Mouse (Mus musculus) CH12.LX (cell line): Measurements from ENCODE around the gene Sfrp4. TPM values are rescaled to one million over a fixed set of nuclear protein-coding genes. Genes with fewer than 3 reads are reported as not detected.

Source experiments
- DNase-seq: peaks from one replicate; pipeline ENCODE4 v3.0.0-alpha.2; 2013; ENCODE audit errors: extremely low read depth
- H3K27ac ChIP-seq: 2 replicates; pipeline ENCODE4 v1.5.1; 2012; ENCODE audit warnings: low read depth, mild to moderate bottlenecking, control low read depth, moderate library complexity; ENCODE audit not compliant: insufficient read depth
- H3K27me3 ChIP-seq: replicated peaks from 2 replicates; pipeline ENCODE3; 2012; ENCODE audit warnings: inconsistent platforms
- H3K36me3 ChIP-seq, 2 experiments: replicated peaks in 1 of 2; 2 replicates each; pipeline versions ENCODE3 to v1.6.1; 2012; ENCODE audit warnings: inconsistent platforms in 1 of 2, low read length in 1 of 2, mild to moderate bottlenecking in 1 of 2, mixed read lengths in 1 of 2, moderate library complexity in 1 of 2; ENCODE audit not compliant: control insufficient read depth in 1 of 2, insufficient read depth in 1 of 2
- H3K4me1 ChIP-seq, 2 experiments: 2 replicates each; pipeline ENCODE4 v1.6.1; 2012; ENCODE audit warnings: inconsistent platforms in 1 of 2, moderate library complexity in 1 of 2; ENCODE audit not compliant: insufficient read depth in 2 of 2, control insufficient read depth in 1 of 2
- H3K4me2 ChIP-seq: 2 replicates; pipeline ENCODE4 v1.6.1; 2012; ENCODE audit warnings: low read depth, mild to moderate bottlenecking, control low read depth; ENCODE audit not compliant: poor library complexity, insufficient read depth, severe bottlenecking
- H3K4me3 ChIP-seq, 3 experiments: fragments of 150-350 bp in 1 of 3; sonication (generic) in 1 of 3; replicated peaks in 1 of 3; 2 replicates each; pipeline versions ENCODE3 to v1.5.1; 2011 to 2012; ENCODE audit warnings: low read depth in 2 of 3, low read length in 2 of 3, mild to moderate bottlenecking in 2 of 3, moderate library complexity in 2 of 3, control low read depth in 1 of 3, improper control_type of control experiment in 1 of 3, inconsistent platforms in 1 of 3, mixed read lengths in 1 of 3; ENCODE audit not compliant: poor library complexity in 1 of 3
- H3K79me2 ChIP-seq: replicated peaks from 2 replicates; pipeline ENCODE4 v1.6.1; 2012; ENCODE audit warnings: mild to moderate bottlenecking, moderate library complexity; ENCODE audit not compliant: control insufficient read depth, poor library complexity, insufficient read depth, severe bottlenecking; ENCODE audit errors: extremely low read depth
- H3K9ac ChIP-seq: 2 replicates; pipeline ENCODE4 v1.6.1; 2012; ENCODE audit warnings: low read depth, mild to moderate bottlenecking, control low read depth, moderate library complexity; ENCODE audit not compliant: insufficient read depth
- H3K9me3 ChIP-seq: replicated peaks from 2 replicates; pipeline ENCODE3; 2012; ENCODE audit warnings: low read length, inconsistent platforms, mixed read lengths
- EP300 ChIP-seq: IDR thresholded peaks from 2 replicates; pipeline ENCODE4 v1.6.1; 2011; ENCODE audit warnings: low read length, improper control_type of control experiment
- GABPA ChIP-seq: IDR thresholded peaks from 2 replicates; pipeline ENCODE4 v1.6.1; 2012; ENCODE audit warnings: low read depth, low read length, improper control_type of control experiment, inconsistent platforms; ENCODE audit not compliant: insufficient replicate concordance
- JUN ChIP-seq: IDR thresholded peaks from 2 replicates; pipeline ENCODE4 v1.6.1; 2011; ENCODE audit warnings: low read depth, mild to moderate bottlenecking, low read length, improper control_type of control experiment, moderate library complexity; ENCODE audit not compliant: insufficient read depth
- MAX ChIP-seq: IDR thresholded peaks from 2 replicates; pipeline ENCODE4 v1.6.1; 2011; ENCODE audit warnings: low read length, improper control_type of control experiment
- MXI1 ChIP-seq: IDR thresholded peaks from 2 replicates; pipeline ENCODE4 v1.6.1; 2011; ENCODE audit warnings: mild to moderate bottlenecking, low read depth, low read length, improper control_type of control experiment
- NRF1 ChIP-seq: IDR thresholded peaks from 2 replicates; pipeline ENCODE4 v1.6.1; 2014; ENCODE audit warnings: low read depth, mild to moderate bottlenecking, inconsistent platforms, low read length, improper control_type of control experiment, moderate library complexity
- POLR2A ChIP-seq: IDR thresholded peaks from 2 replicates; pipeline ENCODE4 v1.6.1; 2011; ENCODE audit warnings: low read depth, mild to moderate bottlenecking, improper control_type of control experiment, low read length
- ZKSCAN1 ChIP-seq: IDR thresholded peaks from 2 replicates; pipeline ENCODE4 v1.6.1; 2012; ENCODE audit warnings: low read depth, inconsistent platforms, low read length, improper control_type of control experiment, borderline replicate concordance
- ZMIZ1 ChIP-seq: IDR thresholded peaks from 2 replicates; pipeline ENCODE4 v1.6.1; 2012; ENCODE audit warnings: low read depth, mild to moderate bottlenecking, inconsistent platforms, low read length, improper control_type of control experiment
- ZNF384 ChIP-seq: IDR thresholded peaks from 2 replicates; pipeline ENCODE4 v1.6.1; 2012; ENCODE audit warnings: low read depth, low read length, improper control_type of control experiment, inconsistent platforms
- dilution Hi-C: fragments of 300-500 bp; cut with MboI; formaldehyde crosslinking; loops from 2 replicates; pipeline ENCODE4 v1.14.3; 2020; ENCODE audit warnings: low sequenced_read_pairs; ENCODE audit not compliant: extremely low pct_unique_long_range_greater_than_20kb, extremely low pct_ligation_motif_present
- in situ Hi-C: fragments of 300-500 bp; cut with MboI; formaldehyde crosslinking; loops from 3 replicates; pipeline ENCODE4 v1.14.3; 2019; ENCODE audit warnings: low sequenced_read_pairs, low pct_ligation_motif_present, low pct_unique_long_range_greater_than_20kb, mixed read lengths
- polyA plus RNA-seq: library from polyadenylated mRNA; unstranded; fragments of >175 nt; gene quantifications from 2 replicates; pipeline ENCODE4 v1.2.1, GENCODE M21; 2012; ENCODE audit warnings: low read depth; ENCODE audit not compliant: insufficient read length
- total RNA-seq, 2 experiments: library from RNA; depleted of rRNA; stranded (reverse); fragments of 300-350 nt in 1 of 2; fragments of >200 nt in 1 of 2; gene quantifications; 2 replicates each; pipeline ENCODE4 v1.2.3; 2012 to 2014

The Sfrp4 gene
- total and polyA plus RNA-seq, 3 experiments, result not detected

DNA sequence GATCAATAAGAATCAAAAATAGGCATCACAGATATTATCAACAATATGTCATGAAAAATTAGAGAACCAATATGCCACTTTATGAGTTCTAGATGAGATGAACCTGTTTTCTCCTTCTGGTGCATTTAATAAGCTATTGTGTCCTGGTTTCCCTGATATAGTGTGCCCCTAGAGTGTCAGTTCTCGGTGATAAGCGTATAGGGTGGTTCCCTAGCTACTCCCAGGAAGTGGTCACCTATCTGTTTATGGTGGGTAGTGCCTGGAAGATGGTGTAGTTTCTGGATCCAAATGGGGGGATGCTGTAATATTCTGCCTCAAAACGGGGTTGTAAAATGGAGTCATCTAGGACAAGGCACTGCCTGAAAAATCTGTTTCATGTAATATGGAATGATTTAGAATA lies 47.0 kb upstream of the Sfrp4 start:
- H3K4me2 ChIP-seq, result no peak overlapping the region
- dilution Hi-C loops, result no loop called here
- no peaks in the 10 kb centered on the region for H3K27me3 ChIP-seq
- no peak for TF ChIP-seq EP300
- no peak for TF ChIP-seq POLR2A
- no peak for TF ChIP-seq MAX
- TF ChIP-seq ZNF384, result no peak
- no peak for TF ChIP-seq NRF1
- TF ChIP-seq ZKSCAN1, result no peak
- no peak overlapping the region for H3K9ac ChIP-seq
- no peaks in the 10 kb centered on the region for H3K4me1 ChIP-seq
- in situ Hi-C loops, result no loop called here
- no peak overlapping the region for H3K27ac ChIP-seq
- no peaks in the 10 kb centered on the region for H3K79me2 ChIP-seq
- H3K9me3 ChIP-seq, result no peaks in the 10 kb centered on the region
- no peak overlapping the region for H3K4me3 ChIP-seq
- H3K36me3 ChIP-seq, result no peaks in the 10 kb centered on the region
- no peak for DNase-seq

DNA sequence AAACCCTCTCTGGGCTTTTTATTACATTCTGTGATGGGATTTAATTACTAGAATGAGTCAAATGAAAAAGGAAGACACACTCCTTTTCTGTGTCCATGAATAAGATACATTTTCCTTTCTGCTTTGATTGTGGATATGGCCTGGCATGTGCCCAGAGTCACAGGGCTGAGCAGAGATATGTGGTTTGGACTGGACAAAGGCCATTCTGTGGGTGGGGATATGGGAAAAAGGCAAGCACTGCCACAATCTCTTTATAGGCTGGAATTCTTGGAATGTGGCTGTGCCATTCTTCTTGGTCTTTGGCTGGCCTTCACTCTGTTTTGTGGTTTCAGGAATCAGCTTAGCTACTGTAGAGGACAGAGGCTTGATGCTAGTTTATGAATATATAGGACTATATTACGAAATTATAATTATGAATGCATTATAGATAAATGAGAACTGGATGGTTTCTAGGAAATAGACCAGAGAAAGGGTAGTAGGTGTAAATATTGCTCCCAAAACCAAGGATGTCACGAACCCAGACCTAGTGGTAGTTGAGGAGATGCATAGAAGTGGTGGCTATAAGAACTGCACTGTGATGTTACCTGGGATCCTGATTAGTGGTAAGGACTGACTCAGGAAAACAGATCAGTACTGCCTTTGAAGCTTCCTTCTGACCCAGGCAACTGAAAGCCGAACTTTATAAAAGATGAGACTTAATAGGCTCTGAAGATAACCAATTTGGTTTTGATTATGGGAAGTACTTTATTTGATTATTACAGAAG lies 31.7 kb upstream of the Sfrp4 start:
- no peaks in the 10 kb centered on the region for H3K4me1 ChIP-seq
- no peak overlapping the region for H3K4me3 ChIP-seq
- H3K79me2 ChIP-seq, result no peaks in the 10 kb centered on the region
- no peaks in the 10 kb centered on the region for H3K27me3 ChIP-seq
- no peaks in the 10 kb centered on the region for H3K9me3 ChIP-seq
- no peak overlapping the region for H3K9ac ChIP-seq
- TF ChIP-seq ZMIZ1 (no peak), GABPA (no peak), MXI1 (no peak)
- no peak for DNase-seq
- in situ Hi-C loops (no loop called here), dilution Hi-C loops (no loop called here)
- no peak overlapping the region for H3K4me2 ChIP-seq
- H3K36me3 ChIP-seq, result no peaks in the 10 kb centered on the region
- H3K27ac ChIP-seq, result no peak overlapping the region

DNA sequence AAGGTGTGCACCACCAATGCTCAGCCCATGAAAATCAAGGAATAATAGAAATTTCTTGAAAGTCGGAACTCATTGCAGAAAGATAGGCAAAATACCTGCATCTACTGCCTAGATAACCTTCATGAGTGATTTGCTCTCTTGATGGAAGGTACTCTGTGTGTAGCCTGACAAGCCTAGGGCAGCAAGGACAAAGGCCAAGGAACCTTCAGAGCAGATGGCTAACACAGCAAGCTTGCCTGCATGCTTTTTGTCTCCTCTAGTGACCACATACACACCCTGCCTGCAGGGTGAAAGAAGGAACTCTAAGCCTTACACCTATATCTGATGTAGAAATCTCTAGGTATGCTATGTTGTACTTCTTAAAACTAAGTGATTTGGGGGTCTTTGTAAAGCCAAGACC lies 27.8 kb upstream of the Sfrp4 start:
- no peak for TF ChIP-seq JUN
- H3K4me1 ChIP-seq, result no peaks in the 10 kb centered on the region
- H3K27me3 ChIP-seq, result no peaks in the 10 kb centered on the region
- no peak overlapping the region for H3K9ac ChIP-seq
- no peaks in the 10 kb centered on the region for H3K79me2 ChIP-seq
- no peak overlapping the region for H3K27ac ChIP-seq
- H3K36me3 ChIP-seq, result no peaks in the 10 kb centered on the region
- dilution Hi-C loops (no loop called here), in situ Hi-C loops (no loop called here)
- no peaks in the 10 kb centered on the region for H3K9me3 ChIP-seq
- no peak overlapping the region for H3K4me3 ChIP-seq
- DNase-seq, result no peak
- no peak overlapping the region for H3K4me2 ChIP-seq
